Mouse (Mus musculus) heart, embryonic 16.5 days (tissue): ENCODE results near the gene Inpp4b. TPM values are rescaled to one million over a fixed set of nuclear protein-coding genes. Genes with fewer than 3 reads are reported as not detected.

Experiments
- ATAC-seq: fragments of 200-750 bp; cut with Nextera tagmentation; replicated peaks from 2 replicates; pipeline ENCODE4 v1.8.0; 2017; ENCODE audit warnings: moderate number of reproducible peaks; ENCODE audit not compliant: insufficient read depth, low FRiP score; ENCODE audit errors: extremely low read depth
- H3K27ac ChIP-seq: fragments of 300-500 bp; sonication (generic); 2 replicates; pipeline ENCODE4 v1.5.1; 2014; ENCODE audit warnings: mild to moderate bottlenecking, low read length, control low read depth, moderate library complexity
- H3K27me3 ChIP-seq: fragments of 300-500 bp; sonication (generic); 2 replicates; pipeline ENCODE4 v1.6.1; 2014; ENCODE audit warnings: low read length, mixed read lengths; ENCODE audit not compliant: control insufficient read depth, insufficient read depth
- H3K36me3 ChIP-seq: fragments of 300-500 bp; sonication (generic); 2 replicates; pipeline ENCODE4 v1.6.1; 2014; ENCODE audit not compliant: control insufficient read depth, insufficient read depth
- H3K4me1 ChIP-seq: fragments of 300-500 bp; sonication (generic); 2 replicates; pipeline ENCODE4 v1.6.1; 2014; ENCODE audit warnings: low read length, mixed read lengths; ENCODE audit not compliant: control insufficient read depth, insufficient read depth
- H3K4me2 ChIP-seq: fragments of 300-500 bp; sonication (generic); 2 replicates; pipeline ENCODE4 v1.6.1; 2014; ENCODE audit warnings: low read depth, mild to moderate bottlenecking, control low read depth, low read length
- H3K4me3 ChIP-seq: fragments of 300-500 bp; sonication (generic); 2 replicates; pipeline ENCODE4 v1.5.1; 2014; ENCODE audit warnings: mild to moderate bottlenecking, control low read depth, low read length
- H3K9ac ChIP-seq: fragments of 300-500 bp; sonication (generic); 2 replicates; pipeline ENCODE4 v1.6.1; 2014; ENCODE audit warnings: low read length, control low read depth
- H3K9me3 ChIP-seq: fragments of 300-500 bp; sonication (generic); replicated peaks from 2 replicates; pipeline ENCODE4 v1.6.1; 2016; ENCODE audit warnings: low read length; ENCODE audit not compliant: control insufficient read depth
- WGBS: fragments of 180-500 bp; shearing (Covaris S2); extraction: QIAGEN DNeasy Blood & Tissue Kit; methylation state at CpG from one replicate; pipeline ENCODE4 v1.1.7; 2014; 5-methylcytosine and 5-hydroxymethylcytosine counted together
- polyA plus RNA-seq: library from polyadenylated mRNA; unstranded; fragments of >200 nt; fragmentation: Nextera tagmentation; extraction: Ambion mirVana; gene quantifications from 2 replicates; pipeline ENCODE4 v1.2.1, GENCODE M21; 2015

The Inpp4b gene
- polyA plus RNA-seq, 1 experiment from 2014 or later: 12.2 TPM

DNA sequence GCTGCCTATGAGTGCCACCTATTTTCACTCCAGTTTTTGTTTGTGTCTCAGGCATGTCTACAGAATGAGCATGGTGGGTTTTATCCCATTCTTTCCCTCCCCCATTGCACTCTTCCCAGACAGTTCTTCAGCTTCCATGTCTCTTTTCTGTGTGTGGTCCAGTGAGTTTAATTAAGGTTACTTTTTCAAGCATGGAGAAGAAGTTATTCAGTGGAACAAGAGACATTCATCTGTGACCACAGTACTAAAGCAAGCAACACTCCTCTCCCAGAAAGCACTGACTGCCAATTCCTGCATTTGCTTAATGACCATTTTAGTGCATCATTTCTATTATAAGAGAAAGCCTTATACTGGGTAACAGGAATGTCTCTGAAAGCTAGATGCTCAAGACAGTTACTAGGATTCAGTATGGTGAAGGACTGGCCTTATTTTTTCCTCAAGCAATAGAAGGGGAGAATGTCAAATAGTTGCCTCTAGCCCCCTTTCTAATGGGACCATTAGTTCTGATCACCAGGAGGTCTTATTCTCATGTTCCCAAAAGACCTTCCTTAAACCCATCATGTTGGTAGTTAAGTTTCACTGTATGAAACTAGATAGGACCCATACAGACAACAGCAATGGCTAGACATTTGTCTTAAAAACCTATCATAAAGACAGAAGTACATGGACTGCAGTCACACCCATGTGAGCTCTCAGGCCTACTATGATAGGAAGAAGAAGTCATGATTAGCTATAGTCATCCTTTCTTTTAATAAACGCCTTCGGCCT lies 147.7 kb downstream of the Inpp4b start:
- Histone ChIP-seq H3K4me2 (no peak overlapping the region), H3K4me1 (no peaks in the 10 kb centered on the region), H3K9ac (no peak overlapping the region), H3K27ac (no peak overlapping the region), H3K4me3 (no peak overlapping the region), H3K9me3 (no peaks in the 10 kb centered on the region), H3K27me3 (no peaks in the 10 kb centered on the region), H3K36me3 (no peaks in the 10 kb centered on the region)
- WGBS: 80% methylated on average over 2 of the region's 2 CpGs
- no peak for ATAC-seq

DNA sequence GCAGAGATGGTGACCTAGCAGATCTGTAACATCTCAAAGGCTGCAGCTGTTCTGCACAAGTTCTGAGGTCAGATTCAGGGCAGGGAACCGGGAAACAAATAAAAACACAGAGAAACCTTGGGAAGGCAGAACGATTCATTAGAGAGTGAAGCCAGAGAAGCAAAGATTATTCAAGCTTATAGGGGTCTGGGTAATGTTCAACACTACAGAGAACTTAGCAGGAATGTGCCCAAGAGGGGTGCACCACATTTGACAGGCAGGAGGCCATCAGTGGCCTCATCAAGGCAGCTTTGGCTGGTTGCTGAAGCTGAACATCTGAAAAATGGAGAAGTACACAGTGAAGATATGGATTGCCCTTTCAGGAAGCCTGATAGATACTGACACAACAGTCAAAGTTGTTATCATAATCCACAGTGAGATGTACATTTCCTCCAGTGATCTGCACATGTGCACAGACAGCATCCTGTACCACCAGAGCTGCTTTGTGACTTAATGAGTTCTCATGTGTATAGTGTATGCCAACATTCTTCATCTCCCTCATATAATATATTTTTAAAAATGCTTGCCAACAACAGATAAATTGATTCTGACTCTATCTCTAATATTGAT lies 148.8 kb downstream of the Inpp4b start:
- ATAC-seq: no peak
- H3K9me3 ChIP-seq: no peaks in the 10 kb centered on the region
- no peak overlapping the region for H3K4me3 ChIP-seq
- no peak overlapping the region for H3K27ac ChIP-seq
- WGBS: 62% methylated on average over 2 of the region's 2 CpGs
- no peaks in the 10 kb centered on the region for H3K27me3 ChIP-seq
- H3K4me2 ChIP-seq: no peak overlapping the region
- H3K4me1 ChIP-seq: no peaks in the 10 kb centered on the region
- no peak overlapping the region for H3K9ac ChIP-seq
- no peaks in the 10 kb centered on the region for H3K36me3 ChIP-seq

DNA sequence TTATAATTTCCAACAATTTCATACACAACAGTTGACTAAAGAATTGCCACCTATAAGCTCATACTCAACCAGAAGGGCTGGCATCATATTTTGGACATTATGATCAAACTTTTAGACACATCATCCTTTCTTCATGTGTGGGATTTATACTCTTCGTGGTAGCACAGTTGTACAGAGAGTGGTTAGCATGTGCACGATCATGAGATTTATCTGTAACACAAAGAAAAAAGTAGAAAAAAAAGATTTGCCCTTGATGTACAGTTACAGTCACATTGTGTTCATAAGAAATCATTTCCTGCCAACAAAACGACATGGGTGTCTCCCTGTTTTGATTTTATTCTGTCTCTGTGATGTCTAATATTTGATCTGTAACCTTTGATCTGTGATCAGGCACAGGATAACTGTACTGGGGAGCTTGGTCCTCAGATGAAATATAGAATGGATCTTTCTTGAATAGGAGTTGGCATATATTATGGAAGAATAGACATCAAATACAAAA lies 149.4 kb downstream of the Inpp4b start:
- Histone ChIP-seq H3K4me2 (no peak overlapping the region), H3K4me3 (no peak overlapping the region), H3K9ac (no peak overlapping the region), H3K4me1 (no peaks in the 10 kb centered on the region), H3K27ac (no peak overlapping the region), H3K9me3 (no peaks in the 10 kb centered on the region), H3K36me3 (no peaks in the 10 kb centered on the region), H3K27me3 (no peaks in the 10 kb centered on the region)
- 62% methylated on average over 3 of the region's 3 CpGs for WGBS
- ATAC-seq: no peak

DNA sequence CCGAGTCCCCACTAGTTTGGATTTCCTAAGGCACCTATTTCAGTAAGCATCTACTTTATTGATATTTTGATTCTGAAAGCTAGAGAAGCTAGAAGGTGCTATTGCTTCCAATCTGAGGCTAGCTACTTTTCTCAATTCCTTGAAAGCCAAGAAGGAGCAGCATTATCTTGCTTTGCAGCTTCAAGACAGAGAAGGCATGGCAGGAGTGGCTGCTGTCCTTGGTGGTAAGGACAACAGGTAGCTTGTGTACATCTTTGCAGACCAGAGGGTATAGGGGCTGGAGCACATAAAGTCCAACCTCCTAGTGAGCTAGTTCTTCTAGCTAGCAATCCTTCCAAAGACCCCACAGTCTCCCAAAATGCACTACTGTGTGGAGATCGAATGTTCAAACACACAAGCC lies 152.5 kb downstream of the Inpp4b start:
- 78% methylated on average over 2 of the region's 2 CpGs for WGBS
- Histone ChIP-seq H3K9me3 (no peaks in the 10 kb centered on the region), H3K27me3 (no peaks in the 10 kb centered on the region), H3K4me2 (no peak overlapping the region), H3K36me3 (no peaks in the 10 kb centered on the region), H3K4me3 (no peak overlapping the region), H3K27ac (no peak overlapping the region), H3K9ac (no peak overlapping the region), H3K4me1 (no peaks in the 10 kb centered on the region)
- ATAC-seq: no peak

DNA sequence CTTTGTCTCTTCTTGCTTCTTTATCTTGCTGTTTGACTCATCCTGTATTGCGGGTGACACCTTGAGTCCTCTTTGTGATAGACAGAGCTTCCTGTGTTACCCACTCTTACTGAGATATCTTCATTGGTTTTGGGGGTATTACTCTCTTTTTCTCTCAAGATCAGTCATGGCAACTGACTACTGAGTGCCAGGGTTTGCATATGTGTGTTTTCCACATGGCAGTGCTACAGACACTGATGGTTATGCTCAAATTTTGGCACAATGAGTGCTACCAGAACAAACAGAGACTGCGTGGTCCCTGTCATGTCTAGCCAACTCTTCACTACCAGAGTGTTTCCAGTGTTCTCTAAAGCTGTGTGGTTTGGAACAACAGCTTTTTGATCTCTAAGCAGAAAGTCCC lies 155.3 kb downstream of the Inpp4b start:
- 78% methylated on average over 2 of the region's 2 CpGs for WGBS
- H3K9ac ChIP-seq: no peak overlapping the region
- H3K4me3 ChIP-seq: no peak overlapping the region
- no peaks in the 10 kb centered on the region for H3K4me1 ChIP-seq
- H3K27me3 ChIP-seq: no peaks in the 10 kb centered on the region
- no peak for ATAC-seq
- H3K9me3 ChIP-seq: no peaks in the 10 kb centered on the region
- no peak overlapping the region for H3K27ac ChIP-seq
- no peaks in the 10 kb centered on the region for H3K36me3 ChIP-seq
- no peak overlapping the region for H3K4me2 ChIP-seq

DNA sequence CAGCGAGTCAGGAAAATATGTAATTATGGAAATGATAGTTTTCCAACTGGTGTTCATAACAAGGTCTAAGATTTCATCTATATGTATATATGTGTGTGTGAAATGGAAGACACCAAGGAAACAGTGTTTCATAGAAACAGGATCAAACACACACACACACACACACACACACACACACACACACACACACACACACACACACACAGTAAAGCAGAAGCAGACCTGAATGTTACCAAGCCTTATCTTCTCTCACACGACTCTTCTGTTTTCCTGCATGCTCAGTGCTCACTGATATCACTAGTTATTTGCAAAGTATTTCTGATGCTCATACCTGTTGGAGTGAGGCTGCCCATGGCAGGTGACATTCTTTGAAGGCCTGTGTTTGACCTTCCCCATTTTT lies 159.9 kb downstream of the Inpp4b start:
- H3K4me2 ChIP-seq: no peak overlapping the region
- H3K36me3 ChIP-seq: no peaks in the 10 kb centered on the region
- 59% methylated on average over 2 of the region's 2 CpGs for WGBS
- H3K4me1 ChIP-seq: no peaks in the 10 kb centered on the region
- no peak overlapping the region for H3K4me3 ChIP-seq
- no peaks in the 10 kb centered on the region for H3K27me3 ChIP-seq
- no peak overlapping the region for H3K9ac ChIP-seq
- H3K9me3 ChIP-seq: no peaks in the 10 kb centered on the region
- no peak for ATAC-seq
- H3K27ac ChIP-seq: no peak overlapping the region

DNA sequence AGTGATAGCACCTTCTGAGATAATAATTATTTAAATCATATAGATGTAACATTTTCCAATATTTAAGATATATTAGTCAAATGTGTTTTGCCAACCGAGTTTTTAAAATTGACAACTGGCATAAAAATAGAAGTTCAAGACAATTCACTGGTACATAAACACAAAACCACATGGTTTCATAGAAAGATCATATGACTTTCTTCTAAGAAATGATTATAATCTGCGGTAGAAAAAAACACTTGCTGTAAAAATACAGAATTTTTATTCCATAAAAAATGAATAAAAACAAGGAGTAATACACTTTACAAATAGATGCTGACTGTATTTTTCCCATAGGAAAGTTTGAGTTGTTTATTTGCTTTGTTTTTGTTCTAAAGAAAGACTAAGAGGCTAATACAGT lies 160.6 kb downstream of the Inpp4b start:
- Histone ChIP-seq H3K4me2 (no peak overlapping the region), H3K27me3 (no peaks in the 10 kb centered on the region), H3K4me3 (no peak overlapping the region), H3K36me3 (no peaks in the 10 kb centered on the region), H3K4me1 (no peaks in the 10 kb centered on the region), H3K9me3 (no peaks in the 10 kb centered on the region), H3K27ac (no peak overlapping the region), H3K9ac (no peak overlapping the region)
- ATAC-seq: no peak
- 75% methylated on average over 2 of the region's 2 CpGs for WGBS

DNA sequence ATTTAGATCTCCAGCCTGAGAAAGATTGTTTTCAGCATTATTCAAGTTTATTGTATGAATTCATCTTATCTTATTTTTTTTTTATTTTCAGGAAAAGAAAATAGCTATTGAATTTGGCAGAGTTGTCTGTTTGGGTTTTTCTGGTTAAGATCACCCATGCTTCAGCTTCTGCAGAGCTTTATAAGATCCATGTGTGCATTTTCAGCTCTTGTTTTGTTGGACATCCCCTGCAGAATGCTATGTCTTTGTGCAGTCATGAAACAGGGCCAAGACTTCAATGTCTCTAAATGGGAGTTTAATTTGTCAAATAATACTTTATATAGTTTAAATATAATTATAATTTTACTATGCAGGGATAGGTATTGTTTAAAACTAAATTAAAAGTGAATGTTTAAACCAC lies 170.5 kb downstream of the Inpp4b start:
- H3K4me2 ChIP-seq: no peak overlapping the region
- H3K36me3 ChIP-seq: no peaks in the 10 kb centered on the region
- 0 out of 2 replicates have a peak, but pooled peaks cover 5% of the 10 kb centered on the region for H3K4me1 ChIP-seq
- no peaks in the 10 kb centered on the region for H3K27me3 ChIP-seq
- H3K4me3 ChIP-seq: no peak overlapping the region
- H3K9ac ChIP-seq: no peak overlapping the region
- no peak for ATAC-seq
- no peaks in the 10 kb centered on the region for H3K9me3 ChIP-seq
- H3K27ac ChIP-seq: no peak overlapping the region

DNA sequence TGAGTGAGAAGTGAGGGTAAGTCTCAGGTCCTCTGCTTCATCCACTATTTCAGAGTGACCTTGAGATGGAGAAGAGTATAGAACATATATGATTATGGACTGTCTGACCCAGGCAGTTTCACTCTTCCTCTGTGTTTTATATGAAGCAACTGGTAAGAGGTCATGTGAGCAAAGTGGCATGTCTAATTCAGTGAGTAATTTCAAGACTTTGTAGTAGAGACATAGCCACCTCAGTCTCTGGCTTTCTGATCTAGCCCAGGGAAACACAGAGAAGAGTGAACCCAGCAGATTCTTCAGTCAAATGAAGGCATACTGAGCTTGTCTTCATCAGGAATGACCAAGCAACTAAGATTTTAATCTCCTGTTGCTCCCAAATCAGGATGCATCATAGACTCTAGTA lies 172.1 kb downstream of the Inpp4b start:
- Histone ChIP-seq H3K36me3 (no peaks in the 10 kb centered on the region), H3K9me3 (no peaks in the 10 kb centered on the region), H3K9ac (no peak overlapping the region), H3K4me2 (no peak overlapping the region), H3K27ac (no peak overlapping the region), H3K4me3 (no peak overlapping the region), H3K27me3 (no peaks in the 10 kb centered on the region), H3K4me1 (0 out of 2 replicates have a peak, but pooled peaks cover 5% of the 10 kb centered on the region)
- ATAC-seq: no peak
